Mouse (Mus musculus) kidney, postnatal 4 days (tissue): ENCODE data around the gene Gm49322.
"Not testable (repeated sequence)": the region's sequence is repeated elsewhere in the genome, so short reads cannot be mapped to it uniquely, and the experiment has no call there.

Experiments
- DNase-seq, 2 experiments: peaks; one replicate each; pipeline ENCODE4 v3.0.0; 2021; ENCODE audit warnings: mixed read lengths in 2 of 2

Gene Gm49322

GRCm38 (mm10) chr10:80605721-80606120 is at the start of gene Gm49322:
TSS of gene Gm49322 (plus strand) at chr10:80606021.
- not testable (repeated sequence) for DNase-seq

DNA sequence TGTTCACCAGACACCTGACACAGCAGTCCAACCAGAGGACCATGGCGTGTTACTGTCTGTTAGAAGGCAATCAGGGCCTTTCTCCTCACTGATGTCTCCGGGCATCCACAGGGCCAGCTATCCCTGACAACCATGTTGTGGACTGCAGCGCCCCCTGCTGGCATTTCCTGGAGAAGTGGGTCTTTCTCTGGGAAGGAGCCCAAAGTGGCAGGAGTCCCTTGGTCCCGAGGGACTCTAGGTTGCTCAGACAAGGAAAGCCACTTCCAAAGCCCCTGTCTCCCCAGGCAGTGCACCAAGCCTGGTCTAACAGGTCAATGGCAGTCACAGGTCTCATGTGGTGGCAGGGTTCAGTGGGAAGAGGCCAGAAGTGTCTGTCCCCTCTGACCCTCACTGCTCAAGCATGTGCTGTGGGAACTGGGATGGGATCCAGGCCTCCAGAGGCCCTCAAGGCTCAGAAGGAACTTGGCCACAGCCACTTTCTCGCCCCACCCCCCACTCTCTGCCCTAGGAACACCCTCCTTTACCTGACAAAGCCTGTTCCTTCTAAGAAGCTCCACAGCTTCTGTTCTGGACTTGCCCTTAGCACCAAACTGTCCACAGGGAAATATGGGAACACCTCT is 48.4 kb upstream of the Gm49322 start:
- peak; percentile 89 to 90 for DNase-seq

DNA sequence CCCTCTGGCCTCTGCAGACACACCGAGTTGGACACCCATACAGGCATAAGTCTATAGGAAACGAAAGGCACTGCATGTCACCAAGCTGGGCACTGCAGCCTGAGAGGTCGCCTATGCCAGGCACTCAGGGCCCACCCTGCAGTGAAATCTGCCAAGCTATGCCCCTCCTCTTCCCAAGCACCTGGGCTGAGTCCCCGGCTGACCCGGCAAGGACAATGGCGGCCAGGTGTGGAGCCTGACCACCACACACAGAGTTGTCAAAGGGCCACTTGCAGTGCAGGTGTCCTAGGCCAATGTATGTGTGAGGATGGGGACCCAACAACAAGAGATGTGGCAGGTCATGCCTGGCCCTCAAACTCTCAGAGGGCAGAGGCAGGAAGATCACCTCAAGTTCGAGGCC is 46.4 kb upstream of the Gm49322 start:
- no peak for DNase-seq

DNA sequence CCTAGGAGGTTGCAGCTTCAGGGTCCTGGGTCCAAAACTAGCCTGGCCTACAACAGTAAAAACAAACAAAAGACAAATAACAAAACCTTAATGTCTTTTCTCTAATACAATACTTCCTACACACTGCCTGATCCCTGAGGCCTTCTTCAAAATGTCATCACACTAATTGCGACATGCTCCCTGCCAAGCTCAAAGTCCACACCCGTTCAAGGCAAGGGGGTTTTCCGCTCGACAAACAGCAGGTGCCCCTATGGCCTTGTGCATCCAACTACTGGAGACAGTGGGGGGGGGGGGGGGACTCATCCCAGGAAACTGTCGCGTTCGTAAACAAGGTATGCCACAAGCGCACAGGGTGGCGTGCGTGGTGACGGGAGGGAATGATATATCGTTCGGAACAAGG is 45.2 kb upstream of the Gm49322 start:
- DNase-seq, result peak in 1 of 2 experiments; percentile 25

GRCm38 (mm10) chr10:80561116-80561944 is 44.5 kb upstream of the Gm49322 start, which contains the start of gene Rexo1:
TSS of gene Rexo1 (minus strand) at chr10:80561560.
- DNase-seq, result peak; percentile 97

GRCm38 (mm10) chr10:80566375-80567092 is 39.3 kb upstream of the Gm49322 start:
- peak; percentile 93 to 94 for DNase-seq

DNA sequence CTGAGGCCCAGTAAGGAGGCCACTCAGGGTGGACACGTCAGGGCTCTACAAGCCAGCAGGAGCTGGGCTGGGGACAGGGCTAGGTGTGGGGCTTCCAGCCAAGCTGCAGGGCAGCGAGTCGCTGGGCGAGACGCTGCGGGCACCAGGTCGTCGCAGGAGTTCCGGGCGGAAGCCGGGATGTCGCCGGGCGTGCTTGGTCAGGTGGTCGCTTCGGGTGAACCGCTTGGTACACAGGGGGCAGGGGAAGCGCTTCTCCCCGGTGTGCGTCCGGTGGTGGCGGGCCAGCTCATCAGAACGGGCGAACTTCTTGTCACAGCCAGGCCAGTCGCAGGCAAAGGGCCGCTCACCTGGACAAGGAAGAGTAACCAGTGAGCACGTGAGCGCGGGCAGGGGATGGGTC is 36.9 kb upstream of the Gm49322 start:
- no peak for DNase-seq

DNA sequence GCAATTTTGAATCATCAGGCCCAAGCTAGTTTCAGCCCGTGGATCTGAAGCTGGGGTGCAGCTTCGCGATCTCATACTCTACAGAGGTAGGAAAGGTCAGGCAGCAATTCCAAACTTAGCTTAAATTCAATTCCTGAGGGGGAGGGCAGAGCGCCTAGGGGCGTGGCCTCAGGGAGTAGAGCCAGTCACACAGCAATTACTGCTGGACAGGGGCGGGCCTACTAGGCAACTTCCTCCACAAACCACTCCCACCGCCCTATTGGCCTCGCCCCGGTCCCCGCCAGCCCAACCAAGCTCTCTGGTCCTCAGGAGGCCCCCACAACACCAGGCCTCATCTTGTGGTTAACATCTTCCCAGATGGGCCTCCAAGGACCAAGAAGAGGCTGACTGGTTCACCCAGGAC is 36.2 kb upstream of the Gm49322 start:
- peak; percentile 74 to 83 for DNase-seq

DNA sequence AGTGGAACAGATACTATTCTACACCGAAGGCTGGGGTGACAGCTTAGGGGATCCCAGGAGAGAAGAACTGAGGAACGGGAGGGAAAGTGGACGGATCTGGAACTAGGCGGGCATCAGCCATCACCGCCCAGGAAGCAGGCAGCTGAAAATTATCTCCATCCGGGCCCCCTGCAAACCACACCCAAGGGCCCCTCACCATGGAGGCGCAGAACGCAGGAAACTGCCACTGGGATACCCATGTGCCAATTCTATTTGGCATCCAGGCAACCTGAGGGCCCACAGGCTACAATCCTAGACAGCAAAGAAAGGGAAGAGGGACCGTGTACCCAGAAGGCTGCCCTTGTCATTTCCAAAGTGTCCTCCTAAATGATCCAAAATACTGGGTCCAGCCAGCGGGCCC is 35.4 kb upstream of the Gm49322 start:
- DNase-seq, result no peak

GRCm38 (mm10) chr10:80570871-80571836 is 34.7 kb upstream of the Gm49322 start:
- peak in 1 of 2 experiments; percentile 62 for DNase-seq

DNA sequence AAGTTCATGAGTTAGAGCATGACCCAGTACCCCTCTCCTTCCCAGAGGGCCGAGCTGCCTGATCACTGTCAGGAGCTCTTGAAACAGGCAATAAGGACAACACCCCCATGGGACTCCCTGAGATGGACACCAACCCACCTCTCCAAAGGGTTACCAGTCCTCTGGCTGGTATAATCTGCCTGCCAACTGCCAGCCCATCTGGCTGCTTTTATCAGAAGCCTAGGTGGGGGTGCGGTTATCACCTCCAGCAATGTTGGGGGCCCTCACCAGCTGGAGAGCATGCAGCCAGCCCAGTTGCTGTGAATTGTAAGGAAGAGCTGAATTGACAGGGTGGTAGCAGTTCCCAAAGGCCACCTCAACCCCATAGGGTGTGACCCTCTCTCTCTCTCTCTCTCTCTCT is 33.3 kb upstream of the Gm49322 start:
- DNase-seq, result no peak

DNA sequence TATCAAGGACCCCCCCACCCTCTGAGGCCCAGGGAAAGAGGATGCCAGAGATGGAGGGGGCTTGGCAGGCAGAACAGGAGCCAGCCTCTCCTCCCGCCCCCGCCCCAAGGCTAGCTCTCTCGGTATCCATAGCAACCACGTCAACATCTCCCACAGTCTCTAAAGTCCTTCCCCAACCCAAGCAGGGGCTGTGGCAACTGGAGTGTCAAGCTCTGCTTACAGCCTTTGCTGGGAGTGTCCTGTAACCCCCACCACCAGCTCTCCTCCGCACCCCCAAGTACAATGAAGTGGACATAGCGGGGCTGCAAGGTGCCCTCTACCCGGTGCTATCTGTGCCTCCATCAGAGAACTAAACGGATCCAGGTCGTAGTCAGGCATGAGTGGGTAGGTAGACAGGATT is 31.9 kb upstream of the Gm49322 start:
- DNase-seq, result no peak

GRCm38 (mm10) chr10:80574896-80575295 is 30.9 kb upstream of the Gm49322 start:
- DNase-seq, result no peak

GRCm38 (mm10) chr10:80575925-80576324 is 29.9 kb upstream of the Gm49322 start:
- DNase-seq, result no peak

DNA sequence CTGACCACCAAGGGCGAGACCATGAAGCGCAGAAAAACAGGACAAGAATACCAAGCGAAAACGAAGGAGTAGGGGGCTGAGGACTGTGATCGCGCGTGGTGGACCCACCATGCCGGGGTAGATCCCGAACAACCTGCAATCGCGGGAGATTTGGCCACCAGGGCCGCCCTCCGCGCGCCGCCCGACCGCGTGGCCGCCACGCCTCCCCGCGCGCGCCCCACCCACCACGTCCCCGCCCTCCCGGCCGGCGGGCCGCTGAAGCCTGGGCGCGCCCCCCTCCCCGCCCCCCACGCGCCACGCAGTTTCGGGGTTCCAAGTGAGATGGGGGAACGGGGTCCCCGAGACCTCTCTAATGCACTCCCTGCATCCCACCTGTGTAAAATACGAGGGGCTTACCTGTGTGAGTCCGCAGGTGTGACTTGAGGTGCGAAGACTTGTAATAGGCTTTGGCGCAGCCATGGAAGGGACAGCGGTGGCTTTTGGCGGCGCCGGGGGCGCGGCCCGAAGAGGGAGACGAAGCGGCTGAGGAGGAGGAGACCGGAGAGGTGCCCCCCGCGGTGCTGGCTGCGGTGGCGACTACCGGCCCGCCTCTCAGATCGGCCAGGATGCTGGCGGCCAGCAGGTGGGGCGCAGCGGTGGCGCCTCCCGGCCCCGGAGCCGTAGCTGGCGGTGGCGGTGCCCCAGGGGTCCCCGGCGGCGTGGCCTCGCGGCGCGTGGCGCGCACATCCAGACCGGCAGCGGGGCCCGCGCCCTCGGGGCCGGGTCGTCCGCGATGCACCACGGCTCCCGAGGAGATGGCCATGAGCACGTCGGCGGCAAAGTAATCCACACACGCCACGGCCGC is 29.2 kb upstream of the Gm49322 start:
- DNase-seq, result peak; percentile 76 to 85

DNA sequence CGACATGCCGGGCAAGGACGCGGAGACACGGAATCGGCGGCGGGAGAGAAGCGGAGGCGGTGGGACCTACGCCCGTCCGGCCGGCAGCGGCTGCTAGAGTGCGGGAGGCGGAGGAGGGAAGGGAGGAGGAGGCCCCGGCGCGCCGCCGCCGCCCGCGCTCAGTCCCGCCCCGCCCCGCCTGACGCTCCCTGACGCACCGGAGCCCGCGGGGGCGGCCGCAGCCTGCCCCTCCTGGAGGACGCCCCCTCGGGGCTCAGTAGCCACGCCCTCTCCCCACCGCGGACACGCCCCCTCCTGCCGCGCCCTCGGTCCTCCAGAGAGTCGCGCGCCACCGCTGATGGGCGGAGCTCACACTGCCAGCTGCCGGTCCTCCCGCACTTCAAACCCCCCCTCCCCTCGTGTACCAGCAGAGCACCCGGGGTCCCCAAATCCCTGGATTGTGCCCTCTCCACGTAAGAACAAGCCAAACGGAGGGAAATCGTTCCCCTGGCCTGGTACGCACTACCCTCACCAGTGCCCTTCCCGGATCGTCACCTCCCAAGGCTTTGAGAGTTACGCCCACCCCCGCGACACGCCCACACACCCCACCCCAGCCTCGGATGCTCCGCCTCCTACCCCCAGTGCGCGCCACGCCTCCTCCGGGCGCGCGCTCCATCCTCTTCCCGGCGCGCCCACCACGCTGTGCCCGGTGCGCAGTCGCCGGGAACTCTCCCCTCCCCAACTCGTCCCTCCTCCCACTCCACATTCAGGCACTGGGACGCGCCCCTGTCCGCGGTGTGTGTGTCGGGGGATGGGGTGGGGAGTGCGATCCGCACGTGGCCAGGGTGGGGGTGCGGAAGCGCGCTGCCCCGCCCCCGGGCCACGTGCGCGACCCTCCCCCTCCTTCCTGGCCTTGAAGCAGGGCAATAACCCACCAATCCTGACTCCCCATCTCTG is 28.4 kb upstream of the Gm49322 start, which contains the start of gene Klf16:
TSS of gene Klf16 (minus strand) at position 127 of the 936 bp plus-strand sequence.
- peak; percentile 99 for DNase-seq

DNA sequence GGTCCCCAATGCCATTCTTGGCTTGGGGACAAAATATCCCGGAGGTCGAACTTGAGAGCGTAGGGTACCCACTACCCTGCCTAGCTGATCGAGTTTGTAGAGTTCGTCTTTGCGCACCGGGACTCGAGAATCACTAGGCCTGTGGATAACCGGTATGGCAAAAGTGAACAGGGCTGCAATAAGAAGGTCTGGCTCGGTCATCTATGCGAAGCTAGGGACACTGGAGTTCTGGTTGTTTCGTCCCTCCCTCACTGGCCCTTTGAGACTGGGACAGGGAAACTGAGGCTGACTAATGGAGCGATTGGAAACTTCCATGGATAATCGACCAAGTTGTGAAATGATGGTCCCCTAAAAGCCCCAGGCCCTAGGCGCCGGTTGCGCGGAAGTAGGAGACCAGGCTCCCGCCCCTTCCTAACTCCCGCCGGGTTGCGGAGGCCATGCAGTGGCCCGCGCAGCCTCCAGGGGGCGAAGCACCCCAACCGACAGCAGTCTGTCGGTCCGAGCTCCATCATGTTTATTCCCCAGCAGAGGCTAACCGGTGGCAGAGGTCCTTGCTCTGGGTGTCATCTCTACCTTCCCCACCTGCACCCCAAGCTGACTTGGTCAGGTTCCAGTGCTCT is 27.6 kb upstream of the Gm49322 start:
- peak; percentile 90 to 94 for DNase-seq

DNA sequence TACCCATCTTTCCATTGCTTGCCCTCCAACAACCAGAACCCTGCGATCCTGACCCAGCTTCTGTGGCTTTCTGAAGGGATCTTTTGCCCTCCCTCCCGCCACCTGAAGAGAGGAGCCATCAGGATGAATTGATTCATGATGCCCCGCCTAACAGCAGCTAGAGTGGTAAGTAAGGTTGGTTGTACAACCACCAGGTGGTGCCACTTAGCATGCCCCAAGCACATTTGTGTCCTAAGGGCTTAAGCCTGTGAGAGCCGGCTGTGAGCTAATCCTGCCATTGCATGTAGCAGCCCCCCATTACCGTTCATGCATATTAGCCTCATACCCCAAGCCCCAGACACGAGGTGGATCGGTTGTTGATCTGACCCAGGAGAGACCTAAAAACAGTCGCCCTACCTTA is 26.9 kb upstream of the Gm49322 start:
- DNase-seq, result peak; percentile 73 to 84

DNA sequence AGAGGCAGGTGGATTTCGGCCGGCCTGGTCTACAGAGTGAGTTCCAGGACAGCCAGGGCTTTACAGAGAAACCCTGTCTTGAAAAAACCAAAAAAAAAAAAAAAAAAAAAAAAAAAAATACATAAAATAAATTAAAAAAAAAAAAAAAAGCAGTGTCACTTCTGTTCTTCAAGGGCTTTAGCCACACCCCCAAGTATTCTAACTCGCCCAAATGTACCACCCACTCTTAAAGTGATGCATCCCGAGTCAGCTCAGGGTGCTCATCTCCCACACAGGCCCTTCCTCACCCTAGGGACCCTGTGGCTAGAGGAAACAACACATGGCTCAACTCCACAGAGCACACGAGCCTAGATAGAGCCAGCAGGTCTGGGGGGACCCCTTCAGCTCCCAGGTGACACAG is 22.8 kb upstream of the Gm49322 start:
- no peak for DNase-seq
